Mouse (Mus musculus): ENCODE data around the gene Cers5.
"Not testable (repeated sequence)": the region's sequence is repeated elsewhere in the genome, so short reads cannot be mapped to it uniquely, and the experiment has no call there.

Cers5 gene

GRCm38 (mm10) chr15:99710221-99711190, 62.2 kb downstream of the Cers5 start:
- no peak for DNase-seq (ENCODE audit: low read depth, low spot score)

- DNase-seq (ENCODE audit: low read depth, low spot score): no peak
These were observed 64.5 kb downstream of the Cers5 start for GRCm38 (mm10) chr15:99708176-99708575.

DNA sequence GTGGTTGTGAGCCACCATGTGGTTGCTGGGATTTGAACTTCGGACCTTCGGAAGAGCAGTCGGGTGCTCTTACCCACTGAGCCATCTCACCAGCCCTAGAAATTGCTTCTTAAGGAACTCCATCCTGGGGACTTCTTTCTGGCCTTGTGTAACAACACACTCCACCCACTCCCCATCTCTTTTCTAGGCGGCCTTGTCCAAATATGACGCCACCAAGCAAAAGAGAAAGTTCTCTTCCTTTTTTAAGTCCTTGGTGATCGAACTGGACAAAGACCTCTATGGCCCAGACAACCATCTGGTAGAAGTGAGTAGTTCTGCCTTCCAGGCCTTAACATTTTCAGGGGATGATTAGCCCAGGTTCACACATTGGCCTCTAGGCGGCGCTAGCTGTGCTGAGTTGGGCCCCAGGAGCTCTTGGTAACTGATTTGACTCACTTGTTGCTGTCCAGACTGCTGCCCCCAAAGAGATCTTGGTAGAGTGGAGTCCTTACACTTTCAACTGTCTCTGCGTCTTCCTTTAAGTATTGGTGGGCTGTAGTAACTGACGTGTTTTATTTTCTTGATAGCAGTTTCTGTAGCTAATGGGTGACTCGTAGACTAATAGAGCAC, 67.1 kb downstream of the Cers5 start, which contains the start of gene Gm17349:
Gene Gm17349, minus strand, starts transcription at position 51 of the 609 bp plus-strand sequence.
- DNase-seq (ENCODE audit: low read depth, low spot score): peak; percentile 93

DNA sequence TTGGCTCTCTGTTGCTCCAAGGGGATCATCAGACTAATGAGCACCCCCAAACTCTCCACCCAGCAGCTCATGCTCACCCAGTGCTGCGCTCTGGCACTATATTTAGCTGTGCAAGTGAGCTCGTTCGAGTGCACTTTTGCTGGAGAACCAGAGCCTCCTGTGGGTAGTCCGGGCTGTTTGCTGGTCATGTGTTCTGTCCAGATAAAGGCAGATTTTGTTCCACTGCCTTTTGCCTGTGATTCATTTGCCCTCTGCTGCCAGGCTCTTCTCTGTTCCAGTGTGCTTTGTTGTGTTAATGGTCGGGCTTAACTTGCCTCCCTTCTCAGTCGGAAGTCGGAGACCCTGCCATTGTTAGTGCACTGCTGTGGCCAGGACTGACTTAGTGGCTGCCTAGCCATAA, 67.8 kb downstream of the Cers5 start:
- peak; percentile 93 for DNase-seq (ENCODE audit: low read depth, low spot score)

GRCm38 (mm10) chr15:99704041-99704681, 68.5 kb downstream of the Cers5 start:
- peak; percentile 84 for DNase-seq (ENCODE audit: low read depth, low spot score)

- no peak for DNase-seq (ENCODE audit: low read depth, low spot score)
These were observed 69.0 kb downstream of the Cers5 start for GRCm38 (mm10) chr15:99703676-99704040.

DNA sequence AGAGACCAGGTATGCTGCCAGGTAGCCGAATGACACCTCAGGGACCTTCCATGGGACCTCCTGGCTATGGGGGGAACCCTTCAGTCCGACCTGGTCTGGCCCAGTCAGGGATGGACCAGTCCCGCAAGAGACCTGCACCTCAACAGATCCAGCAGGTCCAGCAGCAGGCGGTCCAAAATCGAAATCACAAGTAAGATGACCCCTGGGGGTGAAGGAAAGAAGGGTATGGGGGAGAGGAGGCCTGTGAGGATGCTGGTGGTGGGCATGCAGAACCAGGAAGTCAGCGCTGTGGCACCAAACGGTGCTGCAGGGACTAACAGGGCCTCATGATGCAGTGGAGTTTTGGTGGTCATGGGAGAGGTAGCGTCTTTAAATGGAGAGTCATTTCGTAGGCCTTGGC, 69.6 kb downstream of the Cers5 start:
- DNase-seq (ENCODE audit: low read depth, low spot score): peak; percentile 26

DNA sequence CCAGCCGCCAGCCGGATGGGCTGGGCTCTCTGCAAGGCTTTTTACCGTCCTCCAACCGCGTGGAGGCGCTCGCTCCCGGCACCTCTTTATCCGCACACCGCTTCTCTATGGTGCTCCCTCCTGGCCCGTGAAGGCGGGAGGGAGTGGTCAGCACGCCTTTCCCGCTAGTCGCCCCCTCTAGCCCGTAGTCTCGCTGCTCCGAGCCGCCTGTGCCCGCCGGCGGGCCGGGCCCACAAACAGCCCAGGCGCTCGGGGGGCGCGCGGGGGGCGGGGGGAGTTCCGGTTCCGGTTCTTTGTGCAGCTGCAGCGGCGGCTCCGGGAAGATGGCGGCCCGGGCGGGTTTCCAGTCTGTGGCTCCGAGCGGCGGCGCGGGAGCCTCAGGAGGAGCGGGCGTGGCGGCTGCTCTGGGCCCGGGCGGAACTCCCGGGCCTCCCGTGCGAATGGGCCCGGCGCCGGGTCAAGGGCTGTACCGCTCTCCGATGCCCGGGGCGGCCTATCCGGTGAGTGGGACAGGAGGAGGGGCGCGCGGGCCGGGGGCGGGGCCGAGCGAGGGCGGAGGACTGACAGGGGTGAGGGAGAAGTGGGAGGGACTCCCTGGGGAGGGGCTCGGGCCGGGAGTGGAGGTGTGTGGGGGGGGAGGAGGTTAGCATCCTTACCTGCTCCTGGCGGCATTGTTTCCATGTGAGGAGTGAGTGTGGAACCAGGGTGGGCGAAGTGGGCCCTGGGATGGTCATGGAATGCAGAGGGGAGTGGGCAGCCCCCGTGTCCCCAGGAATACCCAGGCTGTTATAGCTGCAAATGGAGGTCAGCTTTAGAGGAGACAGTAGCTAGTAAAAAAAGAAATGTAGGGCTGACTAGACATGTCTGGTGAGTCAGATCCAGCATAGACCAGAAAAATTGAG, 70.4 kb downstream of the Cers5 start, which contains the start of gene Smarcd1:
Gene Smarcd1, plus strand, starts transcription at position 131 of the 902 bp plus-strand sequence.
- peak; percentile 96 for DNase-seq (ENCODE audit: low read depth, low spot score)

GRCm38 (mm10) chr15:99701640-99701998, 71.1 kb downstream of the Cers5 start:
- not testable (repeated sequence) for DNase-seq (ENCODE audit: low read depth, low spot score)

DNA sequence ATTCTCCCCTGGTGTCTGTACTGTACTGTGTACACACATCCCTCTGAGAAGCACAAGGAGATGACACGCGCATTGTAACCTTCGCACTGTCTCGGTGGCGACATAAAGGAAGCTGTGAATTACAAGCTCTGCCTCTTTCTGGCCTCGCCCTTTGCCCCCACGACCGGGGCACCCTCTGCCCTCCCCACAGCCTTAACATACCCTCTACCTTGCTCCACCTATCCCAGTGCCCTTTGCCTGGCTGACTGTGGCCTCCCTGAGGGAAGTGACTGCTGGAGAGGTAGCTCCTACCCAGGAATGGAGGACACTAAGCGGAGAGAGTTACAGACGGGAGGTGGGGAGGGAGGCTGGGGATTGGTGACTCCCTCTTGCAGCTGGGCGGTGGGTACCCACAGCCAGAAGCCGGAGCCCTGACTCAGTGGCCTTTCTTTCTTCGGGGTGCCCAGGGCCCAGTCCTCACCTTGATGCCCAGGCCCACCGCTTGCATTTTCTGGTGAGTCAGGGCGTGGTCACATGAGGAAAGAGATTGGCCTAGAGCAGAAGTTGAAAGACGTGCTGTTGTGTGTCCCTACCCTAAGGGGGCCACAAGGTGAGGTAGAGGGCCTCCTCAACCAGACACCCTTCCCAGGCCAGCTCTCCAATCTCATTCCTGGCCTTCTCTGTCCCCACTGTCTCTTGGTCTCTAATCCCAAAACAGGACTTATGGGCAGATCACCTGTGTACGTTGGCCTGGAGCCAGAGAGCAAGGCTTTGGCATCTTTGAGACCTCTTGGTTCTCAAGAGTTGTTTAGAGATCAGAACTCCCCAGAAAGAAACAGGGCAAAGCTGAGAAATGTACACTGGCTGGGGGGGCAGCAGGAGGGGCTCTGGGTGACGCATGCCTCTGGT, 72.2 kb downstream of the Cers5 start:
- no peak for DNase-seq (ENCODE audit: low read depth, low spot score)

DNA sequence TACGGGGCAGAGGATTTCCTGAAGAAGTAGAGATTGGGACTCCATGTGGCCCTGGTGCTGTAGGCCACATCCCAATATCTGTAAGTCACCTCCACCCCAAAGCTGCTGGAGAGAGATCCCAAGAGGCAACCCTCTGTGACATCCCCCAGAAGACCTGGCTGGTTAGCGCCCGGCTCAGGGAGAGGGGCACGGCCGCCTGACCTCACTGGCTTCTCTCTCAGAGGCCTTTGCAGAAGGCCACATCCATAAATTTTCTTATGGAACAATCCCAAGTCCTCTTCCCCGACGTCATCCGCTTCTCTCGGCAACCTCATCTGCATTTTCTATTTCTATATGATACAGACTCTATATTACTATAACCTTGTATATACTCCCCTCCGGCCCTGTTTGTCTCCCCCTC, 73.0 kb downstream of the Cers5 start:
- DNase-seq (ENCODE audit: low read depth, low spot score): no peak

DNA sequence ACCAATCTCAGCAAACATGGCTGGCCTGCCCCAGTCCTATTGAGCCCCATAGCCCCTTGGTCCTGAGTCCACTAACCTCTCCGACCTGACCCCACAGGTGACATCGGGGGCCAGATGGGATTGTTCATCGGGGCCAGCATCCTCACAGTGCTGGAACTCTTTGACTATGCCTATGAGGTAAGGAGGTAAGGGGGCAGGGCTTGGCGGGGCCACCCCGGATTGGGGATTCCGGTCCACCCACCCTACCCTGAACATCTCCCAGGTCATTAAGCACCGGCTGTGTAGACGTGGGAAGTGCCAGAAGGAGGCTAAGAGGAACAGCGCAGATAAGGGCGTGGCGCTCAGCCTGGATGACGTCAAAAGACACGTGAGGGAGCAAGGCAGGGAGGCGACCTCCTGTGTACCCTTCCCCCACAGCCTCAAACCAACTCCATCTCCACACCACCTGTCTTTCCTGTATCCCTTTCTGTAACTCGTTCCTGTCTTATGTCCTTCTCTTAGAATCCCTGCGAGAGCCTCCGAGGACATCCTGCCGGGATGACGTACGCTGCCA, 74.1 kb downstream of the Cers5 start:
- peak; percentile 82 for DNase-seq (ENCODE audit: low read depth, low spot score)

DNA sequence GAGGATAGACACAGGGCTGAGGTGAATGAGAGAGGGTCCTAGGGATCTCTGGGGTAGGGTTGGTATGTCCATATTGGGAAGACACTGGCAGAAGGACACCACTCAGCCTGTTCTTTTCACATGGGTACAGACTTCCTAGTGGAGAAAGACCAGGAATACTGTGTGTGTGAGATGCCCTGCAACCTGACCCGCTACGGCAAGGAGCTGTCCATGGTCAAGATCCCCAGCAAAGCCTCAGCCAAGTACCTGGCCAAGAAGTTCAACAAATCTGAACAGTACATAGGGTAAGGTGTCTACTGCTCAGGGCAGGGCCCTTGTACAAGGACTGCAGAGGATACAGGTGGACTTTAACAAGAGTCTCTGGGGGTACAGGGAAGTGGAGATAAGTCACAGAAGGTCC, 75.4 kb downstream of the Cers5 start:
- no peak for DNase-seq (ENCODE audit: low read depth, low spot score)

DNA sequence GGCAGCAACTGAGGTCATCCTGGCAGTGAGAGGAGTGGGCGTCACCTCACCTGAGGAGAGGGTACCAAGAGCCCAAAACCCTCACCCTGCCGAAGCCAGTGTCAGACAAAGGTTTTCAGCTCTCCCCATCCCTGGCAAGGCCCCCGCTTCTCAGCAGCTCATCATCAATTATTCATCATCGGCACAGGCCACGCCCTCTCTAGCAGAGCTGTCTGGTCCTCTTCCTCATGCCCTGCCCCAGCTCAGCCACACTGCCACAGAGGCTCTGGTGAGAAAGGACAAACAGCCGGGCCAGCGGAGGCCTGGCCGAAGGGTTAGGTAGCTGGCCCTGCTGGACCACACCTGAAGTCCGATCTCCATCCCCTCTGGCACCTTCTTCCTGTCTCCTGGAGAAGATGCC, 80.7 kb downstream of the Cers5 start:
- no peak for DNase-seq (ENCODE audit: low read depth, low spot score)

- DNase-seq (ENCODE audit: low read depth, low spot score): no peak
These were observed 81.8 kb downstream of the Cers5 start for GRCm38 (mm10) chr15:99690924-99691323.

DNA sequence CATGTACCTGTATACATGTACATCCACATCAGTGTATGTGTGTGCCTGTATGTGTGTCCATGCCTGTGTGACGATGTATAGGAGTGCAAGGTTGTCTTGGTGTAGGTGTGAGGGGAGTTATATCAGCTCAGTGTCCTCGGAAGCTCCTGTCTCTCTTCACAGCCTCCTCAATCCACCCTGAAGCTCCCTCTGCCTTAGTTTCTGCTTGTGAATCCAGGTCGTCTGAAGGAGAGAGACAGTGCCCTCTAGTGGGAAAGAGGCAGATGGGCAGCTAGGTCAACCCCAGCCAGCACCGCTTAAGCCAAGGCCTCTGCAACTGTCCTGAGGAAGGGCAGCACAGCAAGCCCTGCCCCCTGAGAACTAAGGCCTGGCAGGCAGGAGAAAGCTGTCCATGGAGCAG, 84.0 kb downstream of the Cers5 start:
- peak; percentile 79 for DNase-seq (ENCODE audit: low read depth, low spot score)
